Mouse (Mus musculus): ENCODE results near the gene Vps25. TPM values are rescaled to one million over a fixed set of nuclear protein-coding genes. Genes with fewer than 3 reads are reported as not detected.

Gene Vps25
- total and polyA plus RNA-seq, 3 experiments, result 105 to 211 (median 132) TPM

DNA sequence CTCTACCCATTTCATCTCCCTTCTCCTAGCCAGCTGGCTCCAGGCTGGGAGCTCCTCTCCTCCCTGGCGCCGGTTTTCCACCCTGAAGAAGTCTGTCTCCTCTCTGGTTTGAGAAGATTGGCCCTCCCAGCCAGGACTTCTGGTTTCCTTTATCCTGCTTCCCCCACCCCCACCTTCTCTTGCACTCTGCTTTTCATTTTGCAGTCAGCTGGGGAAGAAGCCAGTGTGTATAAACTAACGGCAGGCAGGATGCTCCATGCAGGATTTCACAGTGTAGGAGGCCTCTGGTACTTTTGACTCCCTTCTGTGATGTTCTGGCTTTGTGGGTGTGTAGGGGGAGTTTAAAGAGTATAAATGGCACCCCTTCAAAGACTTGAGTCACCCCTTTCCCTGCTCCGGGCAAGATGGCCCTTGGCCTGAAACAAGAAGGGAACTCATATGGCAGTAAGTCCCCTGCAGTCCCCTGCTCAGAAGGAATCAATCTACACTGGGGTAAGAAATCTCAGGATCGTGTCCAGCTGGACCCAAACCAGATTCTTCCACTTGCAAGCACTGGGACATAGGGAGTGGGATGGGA is 15.3 kb upstream of the Vps25 start:
- peaks cover 2% of the 10 kb centered on the region for H3K9me3 ChIP-seq (replicated peaks; ENCODE audit: low read length)
- TF ChIP-seq TCF12 (IDR thresholded peaks at IDR 0.05; ENCODE audit: low read depth, low read length) (no peak), ZMIZ1 (IDR thresholded peaks at IDR 0.05; ENCODE audit: low read depth, low read length) (no peak), ZNF384 (IDR thresholded peaks at IDR 0.05; ENCODE audit: low read depth, low read length) (no peak), PAX5 (IDR thresholded peaks at IDR 0.05; ENCODE audit: low read length) (no peak), GABPA (IDR thresholded peaks at IDR 0.05; ENCODE audit: insufficient replicate concordance, low read depth, low read length) (no peak), CHD1 (IDR thresholded peaks at IDR 0.05; ENCODE audit: low read depth, low read length) (no peak), ZKSCAN1 (IDR thresholded peaks at IDR 0.05; ENCODE audit: borderline replicate concordance, low read depth, low read length) (no peak), EP300 (IDR thresholded peaks at IDR 0.05; ENCODE audit: low read length) (no peak), ELF1 (IDR thresholded peaks at IDR 0.05; ENCODE audit: low read depth, low read length) (no peak)
- H3K79me2 ChIP-seq (replicated peaks; ENCODE audit: control insufficient read depth, extremely low read depth, insufficient read depth, poor library complexity, severe bottlenecking), result no peaks in the 10 kb centered on the region
- no peak overlapping the region for H3K9ac ChIP-seq (ENCODE audit: insufficient read depth, low read depth)
- in situ Hi-C loops (cut with MboI; ENCODE audit: low pct_ligation_motif_present, low pct_unique_long_range_greater_than_20kb, low sequenced_read_pairs), result no loop called here
- dilution Hi-C loops (cut with MboI; ENCODE audit: extremely low pct_ligation_motif_present, extremely low pct_unique_long_range_greater_than_20kb, low sequenced_read_pairs), result no loop called here
- H3K4me3 ChIP-seq (replicated peaks in 1 of 3; ENCODE audit: low read depth in 2 of 3, low read length in 2 of 3, poor library complexity in 1 of 3), result no peak overlapping the region
- H3K4me1 ChIP-seq (ENCODE audit: control insufficient read depth in 1 of 2, insufficient read depth in 2 of 2), result no peaks in the 10 kb centered on the region
- DNase-seq (ENCODE audit: extremely low read depth), result no peak
- H3K27me3 ChIP-seq (replicated peaks), result peaks cover 23% of the 10 kb centered on the region
- no peaks in the 10 kb centered on the region for H3K36me3 ChIP-seq (replicated peaks in 1 of 2; ENCODE audit: control insufficient read depth in 1 of 2, insufficient read depth in 1 of 2, low read length in 1 of 2)
- no peak overlapping the region for H3K27ac ChIP-seq (ENCODE audit: insufficient read depth, low read depth)
- H3K4me2 ChIP-seq (ENCODE audit: insufficient read depth, low read depth, poor library complexity, severe bottlenecking), result no peak overlapping the region

DNA sequence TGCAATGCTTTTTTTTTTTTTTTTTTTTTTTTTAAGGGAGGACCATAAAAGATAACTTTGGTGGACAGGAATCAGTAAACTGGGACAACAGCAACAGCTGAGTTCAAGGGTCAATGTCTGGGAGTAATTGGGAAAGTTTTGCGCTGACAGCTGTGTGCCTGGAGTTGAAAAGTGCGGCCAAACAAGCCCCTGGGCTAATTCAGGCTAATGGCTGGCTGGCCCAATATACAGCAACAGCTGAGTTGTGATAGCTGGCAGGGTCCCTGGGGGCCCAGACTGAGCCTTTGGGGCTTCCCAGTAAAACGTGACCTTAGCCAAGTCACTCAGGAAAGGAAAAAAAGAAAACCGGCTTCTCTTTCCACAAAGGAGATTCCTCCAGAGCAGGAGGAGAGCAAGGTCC is 8.4 kb upstream of the Vps25 start:
- Histone ChIP-seq H3K27me3 (replicated peaks) (peaks cover 70% of the 10 kb centered on the region), H3K36me3 (replicated peaks in 1 of 2; ENCODE audit: control insufficient read depth in 1 of 2, insufficient read depth in 1 of 2, low read length in 1 of 2) (no peaks in the 10 kb centered on the region), H3K9me3 (replicated peaks; ENCODE audit: low read length) (no peaks in the 10 kb centered on the region), H3K9ac (ENCODE audit: insufficient read depth, low read depth) (no peak overlapping the region), H3K4me1 (ENCODE audit: control insufficient read depth in 1 of 2, insufficient read depth in 2 of 2) (peaks cover 6 to 7% of the 10 kb centered on the region in 2 experiments), H3K4me3 (replicated peaks in 1 of 3; ENCODE audit: low read depth in 2 of 3, low read length in 2 of 3, poor library complexity in 1 of 3) (no peak overlapping the region), H3K27ac (ENCODE audit: insufficient read depth, low read depth) (no peak overlapping the region), H3K4me2 (ENCODE audit: insufficient read depth, low read depth, poor library complexity, severe bottlenecking) (no peak overlapping the region), H3K79me2 (replicated peaks; ENCODE audit: control insufficient read depth, extremely low read depth, insufficient read depth, poor library complexity, severe bottlenecking) (no peaks in the 10 kb centered on the region)
- no peak for DNase-seq (ENCODE audit: extremely low read depth)
- in situ Hi-C loops (cut with MboI; ENCODE audit: low pct_ligation_motif_present, low pct_unique_long_range_greater_than_20kb, low sequenced_read_pairs) (no loop called here), dilution Hi-C loops (cut with MboI; ENCODE audit: extremely low pct_ligation_motif_present, extremely low pct_unique_long_range_greater_than_20kb, low sequenced_read_pairs) (no loop called here)
- no peak for TF ChIP-seq NELFE (IDR thresholded peaks at IDR 0.05; ENCODE audit: low read depth, low read length)
- no peak for TF ChIP-seq MAX (IDR thresholded peaks at IDR 0.05; ENCODE audit: low read length)
- TF ChIP-seq MAFK (IDR thresholded peaks at IDR 0.05; ENCODE audit: insufficient replicate concordance, low read length), result no peak
- no peak for TF ChIP-seq JUND (conservative IDR thresholded peaks at IDR 0.05; ENCODE audit: low read depth, low read length)
- no peak for TF ChIP-seq PAX5 (IDR thresholded peaks at IDR 0.05; ENCODE audit: low read length)
- TF ChIP-seq MXI1 (IDR thresholded peaks at IDR 0.05; ENCODE audit: low read depth, low read length), result no peak
- no peak for TF ChIP-seq SIN3A (IDR thresholded peaks at IDR 0.05; ENCODE audit: low read length)
- no peak for TF ChIP-seq GABPA (IDR thresholded peaks at IDR 0.05; ENCODE audit: insufficient replicate concordance, low read depth, low read length)
- no peak for TF ChIP-seq BHLHE40 (IDR thresholded peaks at IDR 0.05; ENCODE audit: low read depth, low read length)
- no peak for TF ChIP-seq CHD2 (IDR thresholded peaks at IDR 0.05; ENCODE audit: low read length)

Measured in CH12.LX (cell line).